In genomic region chr5:149513438-149514086, GRCm38 (mm10) we compare ENCODE assay signal across 9 mouse cellular contexts. TPM values are rescaled to one million over a fixed set of nuclear protein-coding genes. Genes with fewer than 3 reads are reported as not detected.
A peak's percentile ranks its signal among the peaks of the same experiment; 100 is the strongest.
DNase-seq lines count a peak whose midpoint lies in the region; ATAC-seq lines count a peak whose summit lies in the region.
"Had no signal": no experiment of that assay in that cellular context is flagged by ENCODE, and none has a peak within 500 bp of the region (broad histone marks: within the 10 kb centered on the region; RNA-seq: fewer than 3 reads in every experiment).

No protein-coding gene starts in this region.

- 48% methylated on average over 9 of the region's 9 CpGs for WGBS in heart, embryonic 12.5 days
- WGBS in forebrain, embryonic 16.5 days: 7% methylated on average over 9 of the region's 9 CpGs
- 40% methylated on average over 9 of the region's 9 CpGs for WGBS in limb, embryonic 15.5 days

- H3K27me3 ChIP-seq in heart, embryonic 12.5 days (replicated peaks): no peaks in the 10 kb centered on the region
- no peaks in the 10 kb centered on the region for H3K27me3 ChIP-seq in forebrain, embryonic 16.5 days (replicated peaks; ENCODE audit: control insufficient read depth, insufficient read depth, low read length)
- no peaks in the 10 kb centered on the region for H3K27me3 ChIP-seq in limb, embryonic 15.5 days

- no peak for DNase-seq in heart, adult 11 months
- DNase-seq in ZHBTc4 (ENCODE audit: low read depth, low spot score): peak; percentile 14
- no peak for DNase-seq in gastrocnemius, postnatal 25 days
- DNase-seq in thymus, adult 18-20 months: no peak

- peak overlapping the region; percentile 5; the same call in 1 of the 2 replicates for H3K9ac ChIP-seq in heart, embryonic 12.5 days
- no peak overlapping the region for H3K9ac ChIP-seq in forebrain, embryonic 16.5 days (replicated peaks; ENCODE audit: low read depth, low read length)
- H3K9ac ChIP-seq in limb, embryonic 15.5 days: no peak overlapping the region
- H3K9ac ChIP-seq: liver, embryonic 14.5 days had no signal

- peak overlapping the region; percentile 55 for H3K4me2 ChIP-seq in heart, embryonic 12.5 days
- H3K4me2 ChIP-seq in forebrain, embryonic 16.5 days (ENCODE audit: low read length): peak overlapping the region; percentile 31
- peak overlapping the region; percentile 35 for H3K4me2 ChIP-seq in limb, embryonic 15.5 days

- peak overlapping the region; percentile 67 for H3K27ac ChIP-seq in heart, embryonic 12.5 days (ENCODE audit: poor library complexity, severe bottlenecking)
- H3K27ac ChIP-seq in forebrain, embryonic 16.5 days (ENCODE audit: low read length): peak overlapping the region; percentile 37
- peak overlapping the region; percentile 71 for H3K27ac ChIP-seq in limb, embryonic 15.5 days
- H3K27ac ChIP-seq: liver, embryonic 14.5 days had no signal

- ATAC-seq in heart, embryonic 12.5 days (ENCODE audit: insufficient number of reproducible peaks, low FRiP score): 0 out of 2 replicates have a peak, but pooled peaks have one; percentile 33
- peak; percentile 68 for ATAC-seq in forebrain, embryonic 16.5 days
- ATAC-seq in limb, embryonic 15.5 days (ENCODE audit: insufficient number of reproducible peaks, low FRiP score, low TSS enrichment, low read depth): 0 out of 2 replicates have a peak, but pooled peaks have one; percentile 16
- no peak for ATAC-seq in frontal cortex, adult (ENCODE audit: low TSS enrichment)

- no peaks in the 10 kb centered on the region for H3K9me3 ChIP-seq in heart, embryonic 12.5 days (replicated peaks)
- no peaks in the 10 kb centered on the region for H3K9me3 ChIP-seq in forebrain, embryonic 16.5 days (ENCODE audit: control insufficient read depth, low read length)
- H3K9me3 ChIP-seq in limb, embryonic 15.5 days: no peaks in the 10 kb centered on the region

- no peak overlapping the region for H3K4me3 ChIP-seq in heart, embryonic 12.5 days
- no peak overlapping the region for H3K4me3 ChIP-seq in forebrain, embryonic 16.5 days (replicated peaks; ENCODE audit: low read length)
- H3K4me3 ChIP-seq in limb, embryonic 15.5 days: no peak overlapping the region

- peaks cover 24% of the 10 kb centered on the region for H3K4me1 ChIP-seq in heart, embryonic 12.5 days (replicated peaks)
- peaks cover 39% of the 10 kb centered on the region for H3K4me1 ChIP-seq in forebrain, embryonic 16.5 days (replicated peaks; ENCODE audit: control insufficient read depth, insufficient read depth, low read length)
- peaks cover 18% of the 10 kb centered on the region for H3K4me1 ChIP-seq in limb, embryonic 15.5 days

- H3K36me3 ChIP-seq in heart, embryonic 12.5 days: no peaks in the 10 kb centered on the region
- no peaks in the 10 kb centered on the region for H3K36me3 ChIP-seq in forebrain, embryonic 16.5 days (ENCODE audit: control insufficient read depth, insufficient read depth)
- H3K36me3 ChIP-seq in limb, embryonic 15.5 days: no peaks in the 10 kb centered on the region

RNA-seq across cellular contexts. Expression of gene Wdr95, which starts 14.9 kb away (rescaled TPM):
- polyA plus RNA-seq in heart, embryonic 12.5 days (2016; fragmentation: Nextera tagmentation; extraction: Ambion mirVana): 0.09 TPM in 1 of 2 replicates, not detected in the other
- polyA plus RNA-seq in forebrain, embryonic 16.5 days (2015; fragmentation: Nextera tagmentation; extraction: Ambion mirVana): 0.14 and 0.19 TPM in 2 replicates
- polyA plus RNA-seq in limb, embryonic 15.5 days (2015; fragmentation: Nextera tagmentation; extraction: Ambion mirVana): 0.19 and 0.46 TPM in 2 replicates
- not detected for total RNA-seq in gastrocnemius, postnatal 25 days (2021)
- polyA plus RNA-seq: liver, embryonic 14.5 days had no signal
